Mouse (Mus musculus) MEL (cell line): ENCODE measurements around the gene Gm49383.

ENCODE experiments used
- CHD1 ChIP-seq: IDR thresholded peaks from 2 replicates; pipeline ENCODE4 v1.6.1; 2012; ENCODE audit warnings: low read depth, mild to moderate bottlenecking, inconsistent platforms, low read length, improper control_type of control experiment
- USF1 ChIP-seq: IDR thresholded peaks from 2 replicates; pipeline ENCODE4 v1.6.1; 2014; ENCODE audit warnings: low read depth, mild to moderate bottlenecking, inconsistent platforms, low read length, improper control_type of control experiment, moderate library complexity

DNA sequence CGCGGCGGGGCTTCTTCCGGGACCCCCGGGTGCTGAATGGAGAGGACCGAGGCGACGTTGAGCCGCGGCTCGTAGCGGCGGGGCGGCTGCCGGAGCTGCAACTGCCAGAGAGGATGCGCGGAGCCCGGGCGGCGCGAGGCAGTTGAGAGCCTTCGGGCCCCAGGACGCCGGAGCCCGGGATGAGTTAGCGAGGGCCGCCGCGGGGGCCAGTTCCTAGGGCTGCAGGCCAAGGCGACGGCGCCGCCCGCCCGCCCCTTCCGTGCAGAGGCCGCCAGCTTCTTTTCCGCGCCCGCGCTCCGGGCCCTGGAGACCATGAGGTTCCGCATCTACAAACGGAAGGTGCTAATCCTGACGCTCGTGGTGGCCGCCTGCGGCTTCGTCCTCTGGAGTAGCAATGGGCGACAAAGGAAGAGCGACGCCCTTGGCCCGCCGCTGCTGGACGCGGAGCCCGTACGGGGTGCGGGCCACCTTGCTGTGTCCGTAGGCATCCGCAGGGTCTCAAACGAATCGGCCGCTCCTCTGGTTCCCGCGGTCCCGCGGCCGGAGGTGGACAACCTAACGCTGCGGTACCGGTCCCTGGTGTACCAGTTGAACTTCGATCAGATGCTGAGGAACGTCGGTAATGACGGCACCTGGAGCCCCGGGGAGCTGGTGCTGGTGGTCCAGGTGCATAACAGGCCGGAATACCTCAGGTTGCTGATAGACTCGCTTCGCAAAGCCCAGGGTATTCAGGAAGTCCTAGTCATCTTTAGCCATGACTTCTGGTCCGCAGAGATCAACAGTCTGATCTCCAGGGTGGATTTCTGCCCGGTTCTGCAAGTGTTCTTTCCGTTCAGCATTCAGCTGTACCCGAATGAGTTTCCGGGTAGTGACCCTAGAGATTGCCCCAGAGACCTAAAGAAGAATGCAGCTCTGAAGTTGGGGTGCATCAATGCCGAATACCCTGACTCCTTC is 12.3 kb downstream of the Gm49383 start:
- TF ChIP-seq USF1 (no peak), CHD1 (peak; percentile 63)
